Mouse (Mus musculus): ENCODE measurements at regions not wholly inside any gene's neighbourhood (a gene's known extent, or its start where the extent isn't known, plus 50 kb on each side); places are given as distances from the start of the nearest gene placed in this dataset.
A peak's percentile ranks its signal among the peaks of the same experiment; 100 is the strongest.

DNA sequence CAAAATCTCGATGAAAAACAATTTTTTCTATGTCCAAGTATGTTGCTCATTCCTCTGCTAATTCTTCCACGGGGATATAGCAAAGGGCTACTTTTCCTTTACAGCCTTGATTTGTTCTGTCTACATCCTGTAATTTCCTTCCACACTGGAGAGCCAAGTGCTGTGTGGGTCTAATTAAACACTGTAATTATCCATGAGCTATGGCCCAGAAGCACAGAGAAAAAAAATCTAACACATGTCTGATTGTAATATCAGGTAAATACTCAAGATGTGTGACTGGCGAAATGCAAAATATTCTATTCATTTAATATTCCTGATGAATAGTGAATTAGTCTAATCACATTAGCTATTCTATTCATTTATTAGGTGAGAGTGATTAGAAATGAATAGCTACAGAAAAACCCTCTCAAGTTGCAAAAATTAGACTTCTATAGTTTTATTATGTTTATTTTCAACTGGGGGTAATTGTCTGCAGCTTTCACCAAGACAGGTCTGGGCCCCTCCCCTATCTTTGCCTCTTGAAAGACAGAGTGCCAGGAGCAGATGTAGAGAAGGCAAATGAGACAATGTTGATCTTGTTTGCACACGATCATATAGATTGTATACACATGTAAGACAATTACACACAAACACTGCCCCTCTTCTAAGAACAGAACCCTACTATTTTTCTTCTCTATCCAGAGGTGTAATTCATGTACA, 274.3 kb downstream of the Sorl1 start:
- TF ChIP-seq CTCF (IDR thresholded peaks at IDR 0.05; ENCODE audit: low read depth), result no peak
- no peaks in the 10 kb centered on the region for H3K27me3 ChIP-seq (replicated peaks; ENCODE audit: control insufficient read depth, insufficient read depth, low read length)
- H3K4me2 ChIP-seq (replicated peaks; ENCODE audit: low read depth), result no peak overlapping the region
- H3K27ac ChIP-seq (ENCODE audit: low read depth, low read length), result no peak overlapping the region
- ATAC-seq, result no peak
- no peak overlapping the region for H3K9ac ChIP-seq (ENCODE audit: low read depth, low read length)
- no peak overlapping the region for H3K4me3 ChIP-seq (ENCODE audit: low read depth, low read length)
- H3K36me3 ChIP-seq (ENCODE audit: control insufficient read depth, insufficient read depth), result no peaks in the 10 kb centered on the region
- H3K9me3 ChIP-seq (ENCODE audit: control insufficient read depth), result no peaks in the 10 kb centered on the region
- H3K4me1 ChIP-seq (replicated peaks; ENCODE audit: control insufficient read depth, insufficient read depth, low read length), result no peaks in the 10 kb centered on the region
- WGBS, result 73% methylated on average over 4 of the region's 4 CpGs

DNA sequence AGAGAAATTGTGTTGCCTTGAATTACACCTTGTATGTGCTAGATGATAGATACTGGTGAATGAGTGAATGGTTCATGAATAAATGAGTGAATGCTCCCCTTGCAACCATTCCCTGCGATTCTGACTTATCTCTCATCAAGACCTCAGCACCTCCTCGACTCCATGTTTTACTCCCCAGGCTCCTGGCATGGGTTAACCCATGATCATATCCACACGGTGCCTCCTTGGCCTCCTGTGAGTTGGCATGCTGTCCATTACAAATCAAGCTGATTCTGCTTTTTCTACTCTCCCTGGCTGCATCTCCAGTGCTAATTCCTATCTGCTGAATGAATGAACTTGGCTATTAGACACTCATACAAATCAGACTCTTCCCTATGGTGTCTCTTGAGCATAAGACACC, 279.5 kb downstream of the Sorl1 start:
- WGBS, result 88% methylated on average over 3 of the region's 3 CpGs
- no peak for ATAC-seq
- H3K4me2 ChIP-seq (replicated peaks; ENCODE audit: low read depth), result no peak overlapping the region

DNA sequence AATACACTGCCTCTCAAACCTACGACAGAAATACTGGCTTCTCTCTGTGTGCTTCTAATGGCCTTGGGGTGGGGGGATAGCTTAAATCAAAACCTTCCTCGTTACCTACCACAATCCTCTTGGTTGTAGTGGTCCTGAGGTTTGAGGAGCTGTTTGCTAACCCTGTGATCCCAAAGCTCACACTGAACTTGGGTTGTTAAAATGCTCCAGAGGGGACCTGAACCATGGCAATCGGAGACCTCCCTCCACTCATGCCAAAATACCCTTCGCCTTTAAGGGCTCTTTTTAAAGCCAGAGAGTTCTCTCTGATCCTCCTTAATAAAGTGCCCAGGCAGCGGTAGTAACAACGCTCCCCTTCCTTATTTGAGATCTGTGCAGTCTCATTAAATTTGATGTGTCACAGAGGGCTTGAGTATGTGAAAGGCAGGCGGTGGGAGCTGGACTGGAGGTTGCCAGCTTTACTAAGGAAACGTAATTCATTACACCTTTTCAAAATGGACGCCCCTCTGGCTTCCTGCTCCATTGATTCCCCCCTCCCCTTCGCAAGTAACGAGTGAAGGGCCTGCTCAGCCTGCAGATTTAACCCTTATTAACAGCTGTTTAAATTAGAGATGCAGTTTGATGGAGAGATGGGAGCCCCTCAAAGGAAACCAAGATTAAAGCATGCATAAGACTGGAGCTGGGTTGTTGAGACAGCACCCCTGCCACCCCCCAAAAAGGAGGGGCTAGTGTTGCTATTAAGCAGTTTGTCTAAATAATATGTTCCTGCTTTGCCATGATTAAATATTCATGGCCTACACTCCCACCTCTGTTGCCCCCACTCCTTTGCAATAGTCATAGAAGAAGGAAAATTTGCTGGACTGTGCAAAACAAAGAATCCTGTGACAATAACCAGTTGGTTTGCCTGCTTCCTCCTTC, 289.4 kb downstream of the Sorl1 start:
- ATAC-seq, result no peak
- Histone ChIP-seq H3K9me3 (ENCODE audit: control insufficient read depth) (no peaks in the 10 kb centered on the region), H3K4me3 (ENCODE audit: low read depth, low read length) (no peak overlapping the region), H3K4me2 (replicated peaks; ENCODE audit: low read depth) (no peak overlapping the region), H3K27me3 (replicated peaks; ENCODE audit: control insufficient read depth, insufficient read depth, low read length) (no peaks in the 10 kb centered on the region), H3K27ac (ENCODE audit: low read depth, low read length) (no peak overlapping the region), H3K9ac (ENCODE audit: low read depth, low read length) (no peak overlapping the region), H3K36me3 (ENCODE audit: control insufficient read depth, insufficient read depth) (no peaks in the 10 kb centered on the region), H3K4me1 (replicated peaks; ENCODE audit: control insufficient read depth, insufficient read depth, low read length) (no peaks in the 10 kb centered on the region)
- WGBS, result 66% methylated on average over 11 of the region's 11 CpGs
- no peak for TF ChIP-seq CTCF (IDR thresholded peaks at IDR 0.05; ENCODE audit: low read depth)

More for the DNA sequence above, 279.5 kb downstream of the Sorl1 start:
- Histone ChIP-seq H3K9ac (ENCODE audit: low read depth, low read length) (no peak overlapping the region), H3K36me3 (ENCODE audit: control insufficient read depth, insufficient read depth) (no peaks in the 10 kb centered on the region), H3K4me3 (ENCODE audit: low read depth, low read length) (no peak overlapping the region), H3K27me3 (replicated peaks; ENCODE audit: control insufficient read depth, insufficient read depth, low read length) (no peaks in the 10 kb centered on the region), H3K27ac (ENCODE audit: low read depth, low read length) (no peak overlapping the region), H3K4me1 (replicated peaks; ENCODE audit: control insufficient read depth, insufficient read depth, low read length) (no peaks in the 10 kb centered on the region), H3K9me3 (ENCODE audit: control insufficient read depth) (no peaks in the 10 kb centered on the region)
- no peak for TF ChIP-seq CTCF (IDR thresholded peaks at IDR 0.05; ENCODE audit: low read depth)

DNA sequence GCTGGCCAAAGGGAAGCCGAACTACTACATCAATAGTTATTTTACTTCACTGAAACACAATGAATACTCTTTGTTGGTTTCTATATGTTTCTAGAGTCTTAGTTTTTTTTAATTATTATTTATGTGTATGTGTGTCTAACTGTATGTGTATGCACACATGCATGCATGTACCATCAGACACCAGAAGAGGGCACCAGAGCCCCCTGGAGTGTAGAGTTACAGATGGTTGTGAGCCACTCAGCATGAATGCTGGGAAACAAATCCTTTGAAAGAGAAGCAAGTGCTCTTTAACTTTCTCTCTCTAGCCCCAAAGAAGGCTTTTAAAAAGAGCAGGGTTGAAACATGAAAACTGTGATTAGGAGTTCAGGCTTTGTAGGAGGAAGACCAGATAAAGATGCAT, 290.7 kb downstream of the Sorl1 start:
- 97% methylated on average over 1 of the region's 1 CpGs for WGBS

DNA sequence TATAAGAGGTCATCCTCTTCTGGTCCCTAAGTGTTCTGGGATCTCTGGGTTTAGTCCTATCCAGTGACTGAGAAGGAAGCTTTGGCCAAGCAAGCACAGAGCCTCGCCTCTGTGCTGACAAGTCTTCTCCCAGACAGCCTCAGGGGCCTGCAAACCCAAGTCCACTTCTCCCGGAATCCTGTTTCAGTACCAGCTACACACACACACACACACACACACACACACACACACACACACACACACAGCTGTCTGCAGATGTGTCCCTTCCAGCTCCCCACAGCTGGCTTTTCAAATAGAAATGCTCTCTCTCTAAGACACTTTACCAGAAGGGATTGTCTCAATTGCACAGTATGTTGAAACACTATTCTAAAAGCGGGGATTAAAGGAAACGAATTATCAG, 296.7 kb downstream of the Sorl1 start:
- no peaks in the 10 kb centered on the region for H3K9me3 ChIP-seq (ENCODE audit: control insufficient read depth)
- WGBS, result 64% methylated on average over 4 of the region's 4 CpGs
- H3K4me3 ChIP-seq (ENCODE audit: low read depth, low read length), result no peak overlapping the region
- H3K9ac ChIP-seq (ENCODE audit: low read depth, low read length), result no peak overlapping the region
- ATAC-seq, result no peak
- H3K4me2 ChIP-seq (replicated peaks; ENCODE audit: low read depth), result no peak overlapping the region
- H3K27me3 ChIP-seq (replicated peaks; ENCODE audit: control insufficient read depth, insufficient read depth, low read length), result no peaks in the 10 kb centered on the region
- H3K4me1 ChIP-seq (replicated peaks; ENCODE audit: control insufficient read depth, insufficient read depth, low read length), result no peaks in the 10 kb centered on the region
- no peak for TF ChIP-seq CTCF (IDR thresholded peaks at IDR 0.05; ENCODE audit: low read depth)
- H3K27ac ChIP-seq (ENCODE audit: low read depth, low read length), result no peak overlapping the region
- H3K36me3 ChIP-seq (ENCODE audit: control insufficient read depth, insufficient read depth), result no peaks in the 10 kb centered on the region

More for the DNA sequence above, 290.7 kb downstream of the Sorl1 start:
- Histone ChIP-seq H3K4me2 (replicated peaks; ENCODE audit: low read depth) (no peak overlapping the region), H3K4me1 (replicated peaks; ENCODE audit: control insufficient read depth, insufficient read depth, low read length) (no peaks in the 10 kb centered on the region), H3K9ac (ENCODE audit: low read depth, low read length) (no peak overlapping the region), H3K4me3 (ENCODE audit: low read depth, low read length) (no peak overlapping the region), H3K9me3 (ENCODE audit: control insufficient read depth) (no peaks in the 10 kb centered on the region), H3K27me3 (replicated peaks; ENCODE audit: control insufficient read depth, insufficient read depth, low read length) (no peaks in the 10 kb centered on the region), H3K27ac (ENCODE audit: low read depth, low read length) (no peak overlapping the region), H3K36me3 (ENCODE audit: control insufficient read depth, insufficient read depth) (no peaks in the 10 kb centered on the region)
- no peak for ATAC-seq
- TF ChIP-seq CTCF (IDR thresholded peaks at IDR 0.05; ENCODE audit: low read depth), result 0 out of 2 replicates have a peak, but pooled peaks have one; percentile 31

DNA sequence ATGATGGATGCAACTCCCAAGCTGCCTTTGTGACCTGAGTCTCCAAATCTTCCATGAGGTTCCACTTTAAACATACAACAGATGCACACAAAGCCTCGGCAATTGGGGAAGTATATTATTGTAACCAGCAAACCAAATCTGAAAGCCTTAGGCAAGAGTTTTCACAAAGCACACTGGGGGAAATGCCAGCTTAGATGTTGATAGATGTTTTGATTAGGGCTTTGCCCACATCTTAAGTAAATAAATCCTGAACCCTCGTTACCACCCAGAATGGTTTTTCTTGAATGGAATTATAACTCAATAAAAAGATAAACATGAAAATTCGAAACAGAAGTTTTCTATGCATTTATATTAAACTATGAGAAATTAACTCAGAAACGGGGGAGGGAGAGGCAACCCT, 302.7 kb downstream of the Sorl1 start:
- no peaks in the 10 kb centered on the region for H3K36me3 ChIP-seq (ENCODE audit: control insufficient read depth, insufficient read depth)
- no peak for ATAC-seq

More for the DNA sequence above, 302.7 kb downstream of the Sorl1 start:
- Histone ChIP-seq H3K27ac (ENCODE audit: low read depth, low read length) (no peak overlapping the region), H3K4me3 (ENCODE audit: low read depth, low read length) (no peak overlapping the region), H3K4me2 (replicated peaks; ENCODE audit: low read depth) (no peak overlapping the region), H3K9me3 (ENCODE audit: control insufficient read depth) (no peaks in the 10 kb centered on the region), H3K9ac (ENCODE audit: low read depth, low read length) (no peak overlapping the region), H3K27me3 (replicated peaks; ENCODE audit: control insufficient read depth, insufficient read depth, low read length) (no peaks in the 10 kb centered on the region), H3K4me1 (replicated peaks; ENCODE audit: control insufficient read depth, insufficient read depth, low read length) (no peaks in the 10 kb centered on the region)
- no peak for TF ChIP-seq CTCF (IDR thresholded peaks at IDR 0.05; ENCODE audit: low read depth)
- 60% methylated on average over 4 of the region's 4 CpGs for WGBS
